Mouse (Mus musculus) spleen, adult 2 months (tissue): Measurements from ENCODE around the gene Hydin.

ENCODE experiments used
- CTCF ChIP-seq: fragments of 200-500 bp; IDR thresholded peaks from 2 replicates; pipeline ENCODE4 v1.5.1; 2011; ENCODE audit warnings: mild to moderate bottlenecking, inconsistent platforms; ENCODE audit not compliant: insufficient read depth, insufficient read length, insufficient replicate concordance; ENCODE audit errors: extremely low read depth
- POLR2A ChIP-seq: fragments of 200-500 bp; IDR thresholded peaks from 2 replicates; pipeline ENCODE4 v1.6.1; 2011; ENCODE audit warnings: low read depth, low read length, inconsistent platforms

DNA sequence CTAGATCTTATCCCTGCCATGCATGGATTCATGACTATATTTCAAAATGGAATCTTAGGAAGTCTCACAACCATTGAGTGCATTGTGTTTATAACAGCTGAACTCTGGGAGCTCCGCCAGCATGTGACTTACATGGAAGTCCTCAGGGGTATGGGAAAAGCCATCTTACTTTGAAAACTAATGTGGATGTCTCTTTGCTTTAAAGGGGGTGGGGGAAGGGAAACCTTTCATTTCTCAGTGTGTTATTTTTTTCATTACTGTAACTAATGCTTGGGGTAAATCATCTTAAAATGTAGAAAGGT, 9.4 kb downstream of the Hydin start:
- TF ChIP-seq POLR2A (no peak), CTCF (no peak)
